Mouse (Mus musculus) hindbrain, embryonic 10.5 days (tissue): Measurements from ENCODE around the gene Uhrf1bp1. TPM values are rescaled to one million over a fixed set of nuclear protein-coding genes. Genes with fewer than 3 reads are reported as not detected.

ENCODE experiments used
- DNase-seq: peaks from one replicate; pipeline ENCODE4 v3.0.0-alpha.2; 2017; ENCODE audit warnings: low spot score
- H3K27ac ChIP-seq: fragments of 300-500 bp; sonication (generic); 2 replicates; pipeline ENCODE4 v1.5.1; 2016; ENCODE audit warnings: mild to moderate bottlenecking, moderate library complexity
- H3K27me3 ChIP-seq: fragments of 300-500 bp; sonication (generic); 2 replicates; pipeline ENCODE4 v1.6.1; 2016; ENCODE audit warnings: mild to moderate bottlenecking; ENCODE audit not compliant: poor library complexity, insufficient read depth, severe bottlenecking
- H3K36me3 ChIP-seq: fragments of 300-500 bp; sonication (generic); 2 replicates; pipeline ENCODE4 v1.6.1; 2016; ENCODE audit warnings: mild to moderate bottlenecking, moderate library complexity
- H3K4me1 ChIP-seq: fragments of 300-500 bp; sonication (generic); replicated peaks from 2 replicates; pipeline ENCODE4 v1.6.1; 2016; ENCODE audit warnings: mild to moderate bottlenecking
- H3K4me3 ChIP-seq: fragments of 300-500 bp; sonication (generic); 2 replicates; pipeline ENCODE4 v1.5.1; 2016; ENCODE audit warnings: mild to moderate bottlenecking, moderate library complexity
- H3K9me3 ChIP-seq: fragments of 300-500 bp; sonication (generic); 2 replicates; pipeline ENCODE4 v1.6.1; 2016; ENCODE audit warnings: mild to moderate bottlenecking, moderate library complexity
- WGBS: fragments of 180-500 bp; shearing (Covaris S2); methylation state at CpG from one replicate; pipeline ENCODE4 v1.1.7; 2016; 5-methylcytosine and 5-hydroxymethylcytosine counted together
- polyA plus RNA-seq: library from polyadenylated mRNA; unstranded; fragments of >200 nt; fragmentation: Nextera tagmentation; extraction: Ambion mirVana; gene quantifications from 2 replicates; pipeline ENCODE4 v1.2.1, GENCODE M21; 2016

Gene Uhrf1bp1
- polyA plus RNA-seq, 1 experiment from 2014 or later, result 6.9 TPM

DNA sequence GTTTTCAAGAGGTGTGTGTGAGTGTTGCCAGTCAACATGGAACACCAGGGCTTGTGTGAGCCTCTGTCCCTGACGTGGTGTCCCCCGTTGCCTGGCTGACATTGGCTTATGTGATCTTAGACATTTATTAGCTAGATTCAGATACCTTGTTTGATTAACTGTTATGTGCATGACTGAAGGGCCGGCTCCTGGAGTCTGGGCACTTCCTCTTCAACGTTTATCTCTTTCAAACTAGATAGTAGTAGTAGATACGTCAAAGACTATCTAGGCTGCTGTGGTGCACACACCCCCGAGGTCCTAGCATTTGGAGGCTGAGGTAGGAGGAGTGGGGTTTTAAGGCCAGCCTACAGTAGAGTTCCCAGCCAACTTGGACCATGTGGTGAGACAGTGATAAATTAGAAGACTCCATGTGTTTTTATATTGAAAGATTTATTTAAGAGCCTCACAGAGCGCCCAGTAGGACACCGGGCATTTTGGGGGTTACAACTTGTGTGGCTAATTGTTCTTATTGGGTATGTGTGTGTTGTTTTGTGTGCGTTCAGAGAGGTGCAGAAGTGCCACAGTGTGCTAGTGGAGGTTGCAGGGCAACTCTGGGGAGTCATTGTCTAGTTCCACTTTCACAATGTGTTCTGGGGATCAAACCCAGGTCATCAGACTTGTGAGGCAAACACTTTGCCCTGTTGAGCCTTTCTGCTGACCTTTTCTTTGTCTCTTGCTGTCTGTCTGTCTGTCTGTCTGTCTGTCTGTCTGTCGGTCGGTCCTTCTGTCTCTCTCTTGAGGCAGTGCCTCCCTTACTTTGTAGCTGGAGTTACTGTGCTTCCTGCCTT, 1.6 kb downstream of the Uhrf1bp1 start:
- H3K9me3 ChIP-seq, result no peaks in the 10 kb centered on the region
- peak overlapping the region; percentile 94; the same call in 1 of the 2 replicates for H3K27ac ChIP-seq
- peak overlapping the region; percentile 90 for H3K4me3 ChIP-seq
- DNase-seq, result no peak
- peaks cover 24% of the 10 kb centered on the region for H3K36me3 ChIP-seq
- WGBS, result 58% methylated on average over 11 of the region's 11 CpGs
- no peaks in the 10 kb centered on the region for H3K27me3 ChIP-seq
- peaks cover 34% of the 10 kb centered on the region for H3K4me1 ChIP-seq

DNA sequence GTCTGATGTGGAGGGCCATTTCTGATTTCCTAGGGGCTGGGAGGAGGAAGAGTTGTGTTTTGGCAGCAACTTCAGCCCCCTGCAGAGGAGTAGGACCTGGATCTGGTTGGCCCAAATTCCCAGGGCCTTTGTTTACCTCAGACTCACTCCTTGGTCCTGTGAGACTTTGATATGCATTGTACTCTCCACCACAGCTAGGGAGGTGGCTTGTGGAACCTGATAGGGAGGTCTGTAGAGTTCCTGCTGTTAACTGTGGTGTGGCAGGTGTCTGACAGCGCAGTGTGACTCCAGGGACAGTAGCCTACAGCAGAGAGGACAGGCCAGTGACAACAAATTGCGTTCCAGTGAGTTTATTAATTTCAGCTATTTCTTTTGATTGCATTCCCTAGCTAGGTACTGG, 2.9 kb downstream of the Uhrf1bp1 start:
- H3K4me3 ChIP-seq, result no peak overlapping the region
- no peaks in the 10 kb centered on the region for H3K9me3 ChIP-seq
- H3K4me1 ChIP-seq, result peaks cover 34% of the 10 kb centered on the region
- no peaks in the 10 kb centered on the region for H3K27me3 ChIP-seq
- no peak for DNase-seq
- H3K36me3 ChIP-seq, result peaks cover 11% of the 10 kb centered on the region
- no peak overlapping the region for H3K27ac ChIP-seq
- WGBS, result 26% methylated on average over 2 of the region's 2 CpGs

DNA sequence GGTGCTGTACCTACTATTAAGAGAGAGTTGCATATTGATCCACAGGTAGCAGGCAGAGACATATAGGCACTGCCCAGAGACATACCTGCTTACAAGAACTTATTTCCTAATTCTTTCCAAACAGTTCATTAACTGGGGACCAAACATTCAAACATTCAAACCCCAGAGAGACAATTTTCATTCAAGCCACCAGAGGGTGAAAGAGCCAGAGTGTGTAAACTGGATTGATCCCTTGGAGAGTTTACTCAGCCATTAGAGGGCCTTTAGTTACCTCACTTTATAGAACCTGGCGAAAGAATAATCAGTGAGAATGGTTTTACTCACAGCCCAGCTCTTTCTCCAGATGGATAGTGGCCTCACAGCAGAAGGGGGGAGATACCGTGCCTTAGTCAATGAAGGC, 9.2 kb downstream of the Uhrf1bp1 start:
- H3K9me3 ChIP-seq, result no peaks in the 10 kb centered on the region
- H3K27ac ChIP-seq, result no peak overlapping the region
- no peaks in the 10 kb centered on the region for H3K27me3 ChIP-seq
- H3K4me1 ChIP-seq, result no peaks in the 10 kb centered on the region
- no peak for DNase-seq
- H3K4me3 ChIP-seq, result no peak overlapping the region
- peaks cover 7% of the 10 kb centered on the region; the same call in 1 of the 2 replicates for H3K36me3 ChIP-seq
- 94% methylated on average over 2 of the region's 2 CpGs for WGBS

DNA sequence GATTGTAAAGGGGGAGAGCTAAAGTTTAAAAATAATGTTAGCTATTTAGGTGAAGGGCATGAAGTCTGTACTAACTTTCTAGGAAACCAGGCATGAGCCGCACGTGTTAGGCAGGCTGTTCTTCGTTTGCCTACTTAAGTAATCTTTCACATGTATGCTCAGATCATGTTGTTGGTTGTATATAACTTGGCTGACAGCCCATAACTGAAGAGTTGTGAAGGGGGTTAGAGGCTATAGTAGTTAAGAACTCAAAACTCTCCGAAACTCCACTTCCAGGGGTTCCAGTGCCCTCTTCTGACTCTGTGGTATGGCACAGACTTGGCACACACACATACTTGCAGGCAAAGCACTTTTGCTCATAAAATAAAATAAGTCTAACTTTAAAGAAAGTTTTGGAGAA, 10.5 kb downstream of the Uhrf1bp1 start:
- no peak for DNase-seq
- H3K4me3 ChIP-seq, result no peak overlapping the region
- peaks cover 7% of the 10 kb centered on the region; the same call in 1 of the 2 replicates for H3K36me3 ChIP-seq
- H3K4me1 ChIP-seq, result no peaks in the 10 kb centered on the region
- 95% methylated on average over 4 of the region's 4 CpGs for WGBS
- no peaks in the 10 kb centered on the region for H3K27me3 ChIP-seq
- no peak overlapping the region for H3K27ac ChIP-seq
- H3K9me3 ChIP-seq, result no peaks in the 10 kb centered on the region

DNA sequence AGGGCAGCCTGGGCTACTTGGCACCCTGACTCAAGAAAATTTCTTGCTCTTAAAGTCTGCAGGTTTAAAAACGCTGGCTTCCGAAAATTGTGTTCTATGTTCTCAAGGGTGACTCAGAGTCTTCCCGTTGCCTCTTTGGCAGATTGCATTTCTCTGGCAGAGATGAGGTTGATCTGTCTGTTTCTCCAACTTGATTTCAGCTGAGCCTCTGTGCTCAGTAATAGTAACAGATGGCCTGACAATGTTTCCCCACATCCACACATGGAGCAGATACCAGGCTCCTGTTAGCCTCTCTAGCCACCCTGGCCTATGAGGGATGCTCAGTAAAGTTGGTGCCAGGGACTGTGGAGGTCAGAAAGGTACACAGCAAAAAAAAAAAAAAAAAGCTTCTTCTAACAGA, 15.6 kb downstream of the Uhrf1bp1 start:
- Histone ChIP-seq H3K4me1 (no peaks in the 10 kb centered on the region), H3K36me3 (peaks cover 11% of the 10 kb centered on the region; the same call in 1 of the 2 replicates), H3K4me3 (no peak overlapping the region), H3K27ac (no peak overlapping the region), H3K27me3 (no peaks in the 10 kb centered on the region), H3K9me3 (no peaks in the 10 kb centered on the region)
- 93% methylated on average over 3 of the region's 3 CpGs for WGBS
- no peak for DNase-seq

DNA sequence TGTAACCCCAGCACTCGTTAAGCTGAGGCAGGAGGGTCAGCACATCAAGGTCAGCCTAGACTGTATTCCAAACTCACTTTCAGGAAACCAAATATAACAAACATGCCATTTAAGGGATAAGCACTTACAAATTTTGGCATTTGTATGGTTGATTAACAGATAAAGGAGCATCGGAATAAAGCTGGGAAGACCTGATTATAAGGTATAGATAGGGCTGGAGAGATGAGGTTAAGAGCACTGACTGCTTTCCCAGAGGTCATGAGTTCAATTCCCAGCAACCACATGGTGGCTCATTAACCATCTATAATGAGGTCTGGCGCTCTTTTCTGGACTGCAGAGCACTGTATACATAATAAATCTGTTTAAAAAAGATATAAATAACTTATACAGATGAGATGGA, 17.3 kb downstream of the Uhrf1bp1 start:
- WGBS, result 89% methylated on average over 3 of the region's 3 CpGs
- Histone ChIP-seq H3K4me3 (no peak overlapping the region), H3K27me3 (no peaks in the 10 kb centered on the region)

DNA sequence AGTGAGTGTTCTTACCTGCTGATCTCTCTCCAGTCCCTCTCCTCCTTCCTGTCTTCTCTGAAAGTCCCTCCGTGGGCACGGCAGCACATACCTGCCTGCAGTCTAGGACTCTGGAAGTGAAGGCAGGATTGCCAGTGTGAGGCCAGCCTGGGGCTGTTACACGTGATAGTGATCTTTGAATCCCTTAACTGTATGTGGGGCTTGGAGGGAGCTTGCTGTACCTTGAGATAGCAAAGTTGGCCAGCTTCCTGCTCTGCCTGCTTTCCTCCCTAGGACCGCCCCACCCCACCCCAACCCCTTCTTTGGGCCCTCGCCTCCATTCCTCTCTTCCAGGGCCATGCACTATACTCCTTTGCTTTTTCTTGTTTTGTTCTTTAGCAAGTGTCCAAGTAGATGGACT, 18.3 kb downstream of the Uhrf1bp1 start:
- H3K4me3 ChIP-seq, result no peak overlapping the region
- no peaks in the 10 kb centered on the region for H3K9me3 ChIP-seq
- no peak for DNase-seq
- peaks cover 31% of the 10 kb centered on the region for H3K36me3 ChIP-seq
- no peak overlapping the region for H3K27ac ChIP-seq
- H3K27me3 ChIP-seq, result no peaks in the 10 kb centered on the region
- WGBS, result 72% methylated on average over 5 of the region's 5 CpGs
- no peaks in the 10 kb centered on the region for H3K4me1 ChIP-seq

More for the DNA sequence above, 17.3 kb downstream of the Uhrf1bp1 start:
- Histone ChIP-seq H3K4me1 (no peaks in the 10 kb centered on the region), H3K27ac (no peak overlapping the region), H3K36me3 (peaks cover 24% of the 10 kb centered on the region), H3K9me3 (no peaks in the 10 kb centered on the region)
- no peak for DNase-seq

DNA sequence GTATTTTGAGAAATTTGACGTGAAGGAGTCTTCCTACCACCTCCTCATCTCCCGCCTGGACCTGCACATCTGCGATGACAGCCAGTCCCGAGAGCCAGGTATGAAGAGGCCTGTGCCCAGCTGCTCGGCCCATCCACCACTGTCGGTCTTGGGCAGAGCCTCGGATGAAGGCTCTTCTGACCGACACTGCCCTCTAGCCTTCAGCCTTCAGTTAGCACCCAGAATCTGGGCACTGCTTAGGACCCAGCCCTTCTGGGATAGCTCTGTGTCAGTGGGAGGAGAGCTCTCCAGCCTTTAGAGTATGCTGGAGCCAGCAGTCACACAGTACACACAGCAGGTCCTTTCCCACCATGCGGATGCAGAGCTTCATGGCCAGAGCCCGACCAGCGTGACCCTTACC, 25.3 kb downstream of the Uhrf1bp1 start:
- Histone ChIP-seq H3K9me3 (no peaks in the 10 kb centered on the region), H3K27me3 (no peaks in the 10 kb centered on the region), H3K36me3 (peaks cover 90% of the 10 kb centered on the region), H3K4me3 (no peak overlapping the region), H3K4me1 (no peaks in the 10 kb centered on the region), H3K27ac (no peak overlapping the region)
- no peak for DNase-seq
- WGBS, result 67% methylated on average over 11 of the region's 11 CpGs

DNA sequence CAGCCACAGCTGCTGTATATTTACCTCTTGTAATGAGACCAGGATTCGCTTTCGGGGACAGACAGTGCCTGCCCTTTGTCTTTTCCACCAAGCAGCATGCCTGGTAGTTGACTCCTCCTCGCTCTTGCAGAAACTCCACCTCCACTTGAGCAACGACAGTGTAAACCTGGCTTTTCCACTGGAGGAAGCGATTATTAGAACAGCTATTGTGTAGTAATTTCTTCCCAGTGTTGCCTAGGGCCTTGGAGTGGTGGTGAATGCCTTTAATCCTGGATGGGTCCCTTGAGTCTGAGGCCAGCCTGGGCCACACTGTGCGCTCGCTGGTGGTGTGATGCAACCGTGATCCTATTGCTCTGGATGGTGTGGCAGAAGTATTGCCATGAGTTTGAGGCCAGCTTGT, 26.9 kb downstream of the Uhrf1bp1 start:
- H3K27me3 ChIP-seq, result no peaks in the 10 kb centered on the region
- 91% methylated on average over 8 of the region's 8 CpGs for WGBS
- no peak for DNase-seq
- no peak overlapping the region for H3K4me3 ChIP-seq
- no peak overlapping the region for H3K27ac ChIP-seq
- no peaks in the 10 kb centered on the region for H3K4me1 ChIP-seq
- H3K36me3 ChIP-seq, result peaks cover 93% of the 10 kb centered on the region
- H3K9me3 ChIP-seq, result no peaks in the 10 kb centered on the region

DNA sequence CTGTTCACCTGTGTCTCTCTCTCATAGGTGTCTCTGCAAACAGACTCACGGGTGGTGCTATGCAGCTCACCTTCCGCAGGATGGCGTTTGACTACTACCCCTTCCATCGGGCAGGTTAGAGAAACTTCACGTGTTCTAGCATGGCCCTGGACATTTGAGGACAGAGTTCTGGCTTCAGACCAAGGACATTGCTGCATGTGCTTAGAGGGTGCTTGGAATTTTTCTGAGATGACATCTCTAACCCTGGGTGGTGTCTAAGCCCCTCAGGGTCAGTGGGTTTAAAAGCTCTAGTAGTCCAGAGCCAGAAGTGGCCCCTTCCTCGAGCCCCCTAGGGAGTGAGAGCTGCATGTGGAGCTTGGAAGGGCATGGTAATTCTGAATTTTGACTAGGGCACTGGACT, 27.8 kb downstream of the Uhrf1bp1 start:
- Histone ChIP-seq H3K27me3 (no peaks in the 10 kb centered on the region), H3K4me3 (no peak overlapping the region), H3K9me3 (no peaks in the 10 kb centered on the region), H3K27ac (no peak overlapping the region), H3K36me3 (peaks cover 91% of the 10 kb centered on the region), H3K4me1 (no peaks in the 10 kb centered on the region)
- DNase-seq, result no peak
- 89% methylated on average over 6 of the region's 6 CpGs for WGBS

DNA sequence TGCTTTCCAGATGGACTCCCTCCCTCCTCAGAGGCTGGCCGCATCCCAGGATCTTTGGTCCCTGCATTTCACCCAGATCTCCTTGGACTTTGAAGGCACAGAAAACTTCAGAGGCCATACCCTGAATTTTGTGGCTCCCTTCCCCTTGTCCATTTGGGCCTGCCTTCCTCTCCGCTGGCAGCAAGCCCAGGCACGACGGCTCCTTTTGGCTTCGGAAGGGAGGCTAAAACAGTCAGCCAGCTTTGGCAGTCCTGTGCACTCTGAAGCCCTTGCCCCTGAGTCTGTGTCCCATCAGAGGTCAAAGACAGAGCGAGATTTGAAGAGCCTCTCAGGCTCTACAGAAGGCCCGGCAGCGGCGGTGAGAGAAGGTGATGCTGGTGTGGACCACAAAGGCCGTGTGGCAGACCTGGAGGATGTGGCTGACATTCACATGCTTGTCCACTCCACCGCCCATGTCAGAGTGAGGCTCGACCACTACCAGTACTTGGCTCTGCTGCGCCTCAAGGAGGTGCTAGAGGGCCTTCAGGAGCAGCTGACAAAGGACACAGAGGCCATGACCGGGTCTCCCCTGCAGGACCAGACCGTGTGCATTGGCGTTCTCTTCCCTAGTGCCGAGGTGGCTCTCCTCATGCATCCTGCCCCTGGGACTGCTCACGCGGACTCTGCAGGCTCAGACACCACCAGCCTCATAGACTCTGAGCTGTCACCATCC, 30.4 kb downstream of the Uhrf1bp1 start:
- H3K4me1 ChIP-seq, result no peaks in the 10 kb centered on the region
- H3K4me3 ChIP-seq, result no peak overlapping the region
- peaks cover 78% of the 10 kb centered on the region for H3K36me3 ChIP-seq
- no peaks in the 10 kb centered on the region for H3K27me3 ChIP-seq
- H3K27ac ChIP-seq, result no peak overlapping the region
- H3K9me3 ChIP-seq, result no peaks in the 10 kb centered on the region
- no peak for DNase-seq
- 85% methylated on average over 19 of the region's 19 CpGs for WGBS

DNA sequence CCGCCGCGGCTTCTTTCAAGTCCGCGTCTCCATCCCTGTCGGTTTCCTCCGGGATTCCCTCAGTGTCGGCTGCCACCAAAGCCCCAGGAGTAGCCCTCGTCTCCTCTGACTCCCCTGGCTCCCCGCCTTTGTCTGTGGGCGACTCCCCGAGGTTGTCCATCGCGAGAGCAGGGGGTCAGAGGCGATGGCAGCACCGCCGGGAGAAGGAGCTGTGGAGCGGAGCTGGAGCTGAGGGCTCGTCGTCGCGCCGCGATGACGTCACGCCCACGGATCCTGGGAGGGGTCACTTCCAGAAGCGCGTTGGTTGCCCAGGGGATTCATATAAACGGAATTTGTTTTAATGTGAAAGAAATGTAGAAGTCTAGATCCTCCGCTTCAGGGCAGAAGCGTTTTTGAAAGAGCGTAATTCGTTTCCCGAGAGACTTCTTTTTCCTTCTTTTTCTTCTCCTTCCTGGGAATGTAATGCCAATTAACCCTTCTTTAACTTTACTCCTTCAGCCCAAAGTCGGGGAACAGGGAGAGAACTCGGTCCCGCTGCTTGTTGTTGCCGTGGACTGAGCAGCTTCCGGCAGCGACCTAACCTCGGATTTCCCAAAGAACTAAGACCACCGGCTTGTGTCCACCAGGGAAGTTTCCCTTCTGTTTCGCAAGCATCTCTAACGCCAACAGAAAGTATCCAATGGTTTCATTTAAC, 51.4 kb downstream of the Uhrf1bp1 start:
- Histone ChIP-seq H3K4me3 (peak overlapping the region; percentile 99), H3K27ac (peak overlapping the region; percentile 90)
- WGBS, result under 1% methylated on average over 45 of the region's 45 CpGs

More for the DNA sequence above, 51.4 kb downstream of the Uhrf1bp1 start:
- Histone ChIP-seq H3K9me3 (no peaks in the 10 kb centered on the region), H3K36me3 (peaks cover 28% of the 10 kb centered on the region), H3K27me3 (no peaks in the 10 kb centered on the region), H3K4me1 (peaks cover 39% of the 10 kb centered on the region)
- peak; percentile 93 for DNase-seq
